Mouse (Mus musculus): ENCODE results near the gene Ccs.

- TF ChIP-seq CTCF (IDR thresholded peaks at IDR 0.05; ENCODE audit: low read depth, low read length) (no peak), EP300 (IDR thresholded peaks at IDR 0.05; ENCODE audit: insufficient read depth, low read depth, low read length) (no peak), POLR2A (IDR thresholded peaks at IDR 0.05; ENCODE audit: insufficient read depth, low read length) (no peak)
Observed at GRCm38 (mm10) chr19:4837049-4837448, 2.1 kb downstream of the Ccs start.

Measured in ES-Bruce4 (cell line).